Mouse (Mus musculus) CH12.LX (cell line): ENCODE data around the gene Cops7b. TPM values are rescaled to one million over a fixed set of nuclear protein-coding genes. Genes with fewer than 3 reads are reported as not detected.

Experiments
- DNase-seq: peaks from one replicate; pipeline ENCODE4 v3.0.0-alpha.2; 2013; ENCODE audit errors: extremely low read depth
- H3K27ac ChIP-seq: 2 replicates; pipeline ENCODE4 v1.5.1; 2012; ENCODE audit warnings: low read depth, mild to moderate bottlenecking, control low read depth, moderate library complexity; ENCODE audit not compliant: insufficient read depth
- H3K27me3 ChIP-seq: replicated peaks from 2 replicates; pipeline ENCODE3; 2012; ENCODE audit warnings: inconsistent platforms
- H3K36me3 ChIP-seq, 2 experiments: replicated peaks in 1 of 2; 2 replicates each; pipeline versions ENCODE3 to v1.6.1; 2012; ENCODE audit warnings: inconsistent platforms in 1 of 2, low read length in 1 of 2, mild to moderate bottlenecking in 1 of 2, mixed read lengths in 1 of 2, moderate library complexity in 1 of 2; ENCODE audit not compliant: control insufficient read depth in 1 of 2, insufficient read depth in 1 of 2
- H3K4me1 ChIP-seq, 2 experiments: 2 replicates each; pipeline ENCODE4 v1.6.1; 2012; ENCODE audit warnings: inconsistent platforms in 1 of 2, moderate library complexity in 1 of 2; ENCODE audit not compliant: insufficient read depth in 2 of 2, control insufficient read depth in 1 of 2
- H3K4me2 ChIP-seq: 2 replicates; pipeline ENCODE4 v1.6.1; 2012; ENCODE audit warnings: low read depth, mild to moderate bottlenecking, control low read depth; ENCODE audit not compliant: poor library complexity, insufficient read depth, severe bottlenecking
- H3K4me3 ChIP-seq, 3 experiments: fragments of 150-350 bp in 1 of 3; sonication (generic) in 1 of 3; replicated peaks in 1 of 3; 2 replicates each; pipeline versions ENCODE3 to v1.5.1; 2011 to 2012; ENCODE audit warnings: low read depth in 2 of 3, low read length in 2 of 3, mild to moderate bottlenecking in 2 of 3, moderate library complexity in 2 of 3, control low read depth in 1 of 3, improper control_type of control experiment in 1 of 3, inconsistent platforms in 1 of 3, mixed read lengths in 1 of 3; ENCODE audit not compliant: poor library complexity in 1 of 3
- H3K79me2 ChIP-seq: replicated peaks from 2 replicates; pipeline ENCODE4 v1.6.1; 2012; ENCODE audit warnings: mild to moderate bottlenecking, moderate library complexity; ENCODE audit not compliant: control insufficient read depth, poor library complexity, insufficient read depth, severe bottlenecking; ENCODE audit errors: extremely low read depth
- H3K9ac ChIP-seq: 2 replicates; pipeline ENCODE4 v1.6.1; 2012; ENCODE audit warnings: low read depth, mild to moderate bottlenecking, control low read depth, moderate library complexity; ENCODE audit not compliant: insufficient read depth
- H3K9me3 ChIP-seq: replicated peaks from 2 replicates; pipeline ENCODE3; 2012; ENCODE audit warnings: low read length, inconsistent platforms, mixed read lengths
- BHLHE40 ChIP-seq: IDR thresholded peaks from 2 replicates; pipeline ENCODE4 v1.6.1; 2011; ENCODE audit warnings: mild to moderate bottlenecking, low read depth, low read length, improper control_type of control experiment
- CHD1 ChIP-seq: IDR thresholded peaks from 2 replicates; pipeline ENCODE4 v1.6.1; 2012; ENCODE audit warnings: low read depth, low read length, improper control_type of control experiment, inconsistent platforms
- E2F4 ChIP-seq: IDR thresholded peaks from 2 replicates; pipeline ENCODE4 v1.6.1; 2011; ENCODE audit warnings: low read depth, low read length, improper control_type of control experiment; ENCODE audit not compliant: insufficient replicate concordance
- ETS1 ChIP-seq: conservative IDR thresholded peaks from 2 replicates; pipeline ENCODE4 v1.6.1; 2012; ENCODE audit warnings: low read depth, mild to moderate bottlenecking, inconsistent platforms, low read length, improper control_type of control experiment, moderate library complexity
- GABPA ChIP-seq: IDR thresholded peaks from 2 replicates; pipeline ENCODE4 v1.6.1; 2012; ENCODE audit warnings: low read depth, low read length, improper control_type of control experiment, inconsistent platforms; ENCODE audit not compliant: insufficient replicate concordance
- HCFC1 ChIP-seq: IDR thresholded peaks from 2 replicates; pipeline ENCODE4 v1.6.1; 2012; ENCODE audit warnings: low read depth, mild to moderate bottlenecking, inconsistent platforms, low read length, improper control_type of control experiment
- IRF4 ChIP-seq: IDR thresholded peaks from 2 replicates; pipeline ENCODE4 v1.6.1; 2014; ENCODE audit warnings: low read depth, mild to moderate bottlenecking, inconsistent platforms, low read length, improper control_type of control experiment
- JUN ChIP-seq: IDR thresholded peaks from 2 replicates; pipeline ENCODE4 v1.6.1; 2011; ENCODE audit warnings: low read depth, mild to moderate bottlenecking, low read length, improper control_type of control experiment, moderate library complexity; ENCODE audit not compliant: insufficient read depth
- MAFK ChIP-seq: IDR thresholded peaks from 2 replicates; pipeline ENCODE4 v1.6.1; 2011; ENCODE audit warnings: low read length, improper control_type of control experiment; ENCODE audit not compliant: insufficient replicate concordance
- MAX ChIP-seq: IDR thresholded peaks from 2 replicates; pipeline ENCODE4 v1.6.1; 2011; ENCODE audit warnings: low read length, improper control_type of control experiment
- MXI1 ChIP-seq: IDR thresholded peaks from 2 replicates; pipeline ENCODE4 v1.6.1; 2011; ENCODE audit warnings: mild to moderate bottlenecking, low read depth, low read length, improper control_type of control experiment
- MYC ChIP-seq: IDR thresholded peaks from 2 replicates; pipeline ENCODE4 v1.6.1; 2011; ENCODE audit warnings: low read depth, mild to moderate bottlenecking, improper control_type of control experiment, low read length
- NELFE ChIP-seq: IDR thresholded peaks from 2 replicates; pipeline ENCODE4 v1.6.1; 2011; ENCODE audit warnings: low read depth, low read length, improper control_type of control experiment
- NRF1 ChIP-seq: IDR thresholded peaks from 2 replicates; pipeline ENCODE4 v1.6.1; 2014; ENCODE audit warnings: low read depth, mild to moderate bottlenecking, inconsistent platforms, low read length, improper control_type of control experiment, moderate library complexity
- PAX5 ChIP-seq: IDR thresholded peaks from 2 replicates; pipeline ENCODE4 v1.6.1; 2012; ENCODE audit warnings: low read length, inconsistent platforms, mixed read lengths
- POLR2A ChIP-seq: IDR thresholded peaks from 2 replicates; pipeline ENCODE4 v1.6.1; 2011; ENCODE audit warnings: low read depth, mild to moderate bottlenecking, improper control_type of control experiment, low read length
- RAD21 ChIP-seq: IDR thresholded peaks from 2 replicates; pipeline ENCODE4 v1.6.1; 2011; ENCODE audit warnings: low read depth, mild to moderate bottlenecking, low read length, improper control_type of control experiment, moderate library complexity
- RCOR1 ChIP-seq: conservative IDR thresholded peaks from 2 replicates; pipeline ENCODE4 v1.6.1; 2012; ENCODE audit warnings: low read depth, mild to moderate bottlenecking, inconsistent platforms, low read length, improper control_type of control experiment
- SIN3A ChIP-seq: IDR thresholded peaks from 2 replicates; pipeline ENCODE4 v1.6.1; 2012; ENCODE audit warnings: low read length, improper control_type of control experiment, inconsistent platforms
- TBP ChIP-seq: conservative IDR thresholded peaks from 2 replicates; pipeline ENCODE4 v1.6.1; 2011; ENCODE audit warnings: low read depth, low read length, improper control_type of control experiment
- TCF12 ChIP-seq: IDR thresholded peaks from 2 replicates; pipeline ENCODE4 v1.6.1; 2014; ENCODE audit warnings: low read depth, mild to moderate bottlenecking, inconsistent platforms, low read length, improper control_type of control experiment
- UBTF ChIP-seq: IDR thresholded peaks from 2 replicates; pipeline ENCODE4 v1.6.1; 2012; ENCODE audit warnings: low read depth, mild to moderate bottlenecking, inconsistent platforms, low read length, improper control_type of control experiment, moderate library complexity
- USF1 ChIP-seq: IDR thresholded peaks from 2 replicates; pipeline ENCODE4 v1.6.1; 2014; ENCODE audit warnings: low read depth, mild to moderate bottlenecking, inconsistent platforms, low read length, improper control_type of control experiment
- ZNF384 ChIP-seq: IDR thresholded peaks from 2 replicates; pipeline ENCODE4 v1.6.1; 2012; ENCODE audit warnings: low read depth, low read length, improper control_type of control experiment, inconsistent platforms
- dilution Hi-C: fragments of 300-500 bp; cut with MboI; formaldehyde crosslinking; loops from 2 replicates; pipeline ENCODE4 v1.14.3; 2020; ENCODE audit warnings: low sequenced_read_pairs; ENCODE audit not compliant: extremely low pct_unique_long_range_greater_than_20kb, extremely low pct_ligation_motif_present
- in situ Hi-C: fragments of 300-500 bp; cut with MboI; formaldehyde crosslinking; loops from 3 replicates; pipeline ENCODE4 v1.14.3; 2019; ENCODE audit warnings: low sequenced_read_pairs, low pct_ligation_motif_present, low pct_unique_long_range_greater_than_20kb, mixed read lengths
- polyA plus RNA-seq: library from polyadenylated mRNA; unstranded; fragments of >175 nt; gene quantifications from 2 replicates; pipeline ENCODE4 v1.2.1, GENCODE M21; 2012; ENCODE audit warnings: low read depth; ENCODE audit not compliant: insufficient read length
- total RNA-seq, 2 experiments: library from RNA; depleted of rRNA; stranded (reverse); fragments of 300-350 nt in 1 of 2; fragments of >200 nt in 1 of 2; gene quantifications; 2 replicates each; pipeline ENCODE4 v1.2.3; 2012 to 2014

The Cops7b gene
- total and polyA plus RNA-seq, 3 experiments, result 21.2 to 31.3 (median 21.3) TPM

GRCm38 (mm10) chr1:86551299-86551698 is 31.4 kb upstream of the Cops7b start:
- Histone ChIP-seq H3K36me3 (peaks cover 0 to 26% of the 10 kb centered on the region in 2 experiments), H3K27ac (no peak overlapping the region), H3K9me3 (no peaks in the 10 kb centered on the region), H3K4me3 (no peak overlapping the region), H3K27me3 (no peaks in the 10 kb centered on the region), H3K4me1 (no peaks in the 10 kb centered on the region), H3K4me2 (no peak overlapping the region), H3K9ac (no peak overlapping the region), H3K79me2 (no peaks in the 10 kb centered on the region)
- no peak for DNase-seq
- dilution Hi-C loops, result no loop called here
- TF ChIP-seq TCF12 (no peak), MAX (no peak), IRF4 (no peak), UBTF (no peak), MAFK (no peak), MXI1 (no peak), USF1 (no peak), PAX5 (no peak), CHD1 (no peak), TBP (no peak), ETS1 (no peak), POLR2A (no peak)
- in situ Hi-C loops, result no loop called here

GRCm38 (mm10) chr1:86551877-86552276 is 30.8 kb upstream of the Cops7b start:
- Histone ChIP-seq H3K4me2 (no peak overlapping the region), H3K79me2 (no peaks in the 10 kb centered on the region), H3K27ac (no peak overlapping the region), H3K27me3 (no peaks in the 10 kb centered on the region), H3K9ac (no peak overlapping the region), H3K4me3 (no peak overlapping the region), H3K36me3 (peaks cover 0 to 25% of the 10 kb centered on the region in 2 experiments), H3K9me3 (no peaks in the 10 kb centered on the region), H3K4me1 (no peaks in the 10 kb centered on the region)
- in situ Hi-C loops, result no loop called here
- no peak for DNase-seq
- no peak for TF ChIP-seq MXI1
- TF ChIP-seq PAX5, result no peak
- dilution Hi-C loops, result no loop called here

GRCm38 (mm10) chr1:86555665-86556064 is 27.0 kb upstream of the Cops7b start:
- no peaks in the 10 kb centered on the region for H3K4me1 ChIP-seq
- peaks cover 0 to 34% of the 10 kb centered on the region in 2 experiments for H3K36me3 ChIP-seq
- no peak overlapping the region for H3K4me3 ChIP-seq
- no peak overlapping the region for H3K27ac ChIP-seq
- no peaks in the 10 kb centered on the region for H3K9me3 ChIP-seq
- no peaks in the 10 kb centered on the region for H3K79me2 ChIP-seq
- TF ChIP-seq HCFC1 (no peak), E2F4 (no peak), BHLHE40 (no peak), SIN3A (no peak), RCOR1 (no peak), JUN (no peak), RAD21 (no peak), MXI1 (no peak), MYC (no peak), NELFE (no peak), PAX5 (no peak), GABPA (no peak), NRF1 (no peak), ZNF384 (no peak)
- in situ Hi-C loops, result no loop called here
- dilution Hi-C loops, result no loop called here
- no peak overlapping the region for H3K4me2 ChIP-seq
- no peaks in the 10 kb centered on the region for H3K27me3 ChIP-seq
- H3K9ac ChIP-seq, result no peak overlapping the region
- no peak for DNase-seq
